Mouse (Mus musculus) forebrain, postnatal 0 days (tissue): Measurements from ENCODE around the gene Adamts9. TPM values are rescaled to one million over a fixed set of nuclear protein-coding genes. Genes with fewer than 3 reads are reported as not detected.

ENCODE experiments used
- ATAC-seq: fragments of 200-750 bp; cut with Nextera tagmentation; 2 replicates; pipeline ENCODE4 v1.8.0; 2017; ENCODE audit warnings: mild to moderate bottlenecking, moderate library complexity
- DNase-seq: peaks from one replicate; pipeline ENCODE4 v3.0.0-alpha.2; 2015
- H3K27ac ChIP-seq: fragments of 300-500 bp; sonication (generic); 2 replicates; pipeline ENCODE4 v1.5.1; 2014; ENCODE audit warnings: low read depth, mild to moderate bottlenecking, antibody characterized with exemption, low read length, moderate library complexity, mixed read lengths
- H3K27me3 ChIP-seq: fragments of 300-500 bp; sonication (generic); 2 replicates; pipeline ENCODE4 v1.6.1; 2014; ENCODE audit warnings: mild to moderate bottlenecking, low read length, mixed read lengths; ENCODE audit not compliant: insufficient read depth
- H3K36me3 ChIP-seq: fragments of 300-500 bp; sonication (generic); 2 replicates; pipeline ENCODE4 v1.6.1; 2014; ENCODE audit warnings: mild to moderate bottlenecking, moderate library complexity; ENCODE audit not compliant: insufficient read depth
- H3K4me1 ChIP-seq: fragments of 300-500 bp; sonication (generic); 2 replicates; pipeline ENCODE4 v1.6.1; 2014; ENCODE audit warnings: antibody characterized with exemption; ENCODE audit not compliant: insufficient read depth
- H3K4me2 ChIP-seq: fragments of 300-500 bp; sonication (generic); 2 replicates; pipeline ENCODE4 v1.6.1; 2014; ENCODE audit warnings: low read depth, mild to moderate bottlenecking, moderate library complexity
- H3K4me3 ChIP-seq: fragments of 300-500 bp; sonication (generic); 2 replicates; pipeline ENCODE4 v1.5.1; 2014; ENCODE audit warnings: low read depth, low read length, mixed read lengths
- H3K9ac ChIP-seq: fragments of 300-500 bp; sonication (generic); 2 replicates; pipeline ENCODE4 v1.6.1; 2014; ENCODE audit warnings: mild to moderate bottlenecking
- H3K9me3 ChIP-seq: fragments of 300-500 bp; sonication (generic); 2 replicates; pipeline ENCODE4 v1.6.1; 2016; ENCODE audit warnings: low read length
- CTCF ChIP-seq: sonication (generic); IDR thresholded peaks from 2 replicates; pipeline ENCODE4 v1.5.1; 2016; ENCODE audit warnings: antibody characterized with exemption, control low read depth, low read depth
- WGBS: fragments of 180-500 bp; shearing (Covaris S2); extraction: QIAGEN DNeasy Blood & Tissue Kit; methylation state at CpG from one replicate; pipeline ENCODE4 v1.1.7; 2014; 5-methylcytosine and 5-hydroxymethylcytosine counted together
- polyA plus RNA-seq: library from polyadenylated mRNA; unstranded; fragments of >200 nt; fragmentation: Nextera tagmentation; extraction: Ambion mirVana; gene quantifications from 2 replicates; pipeline ENCODE4 v1.2.1, GENCODE M21; 2015
- total RNA-seq: library from RNA; depleted of rRNA; stranded (reverse); fragments of >200 nt; gene quantifications from 2 replicates; pipeline ENCODE4 v1.2.3, GENCODE M21; 2014; rRNA removed

Adamts9 gene
- total and polyA plus RNA-seq, 2 experiments from 2014 or later: 0.62 to 7.3 TPM

GRCm38 (mm10) chr6:92733651-92734050, 209.6 kb downstream of the Adamts9 start:
- no peaks in the 10 kb centered on the region for H3K27me3 ChIP-seq
- no peaks in the 10 kb centered on the region for H3K36me3 ChIP-seq
- no peak overlapping the region for H3K4me2 ChIP-seq
- no peak overlapping the region for H3K27ac ChIP-seq
- DNase-seq (no peak), ATAC-seq (no peak)
- TF ChIP-seq CTCF: no peak
- no peaks in the 10 kb centered on the region for H3K9me3 ChIP-seq
- peaks cover under 1% of the 10 kb centered on the region; the same call in 1 of the 2 replicates for H3K4me1 ChIP-seq
- no peak overlapping the region for H3K9ac ChIP-seq
- no peak overlapping the region for H3K4me3 ChIP-seq

- H3K4me2 ChIP-seq: 0 out of 2 replicates have a peak overlapping the region, but pooled peaks have one; percentile 24
- no peaks in the 10 kb centered on the region for H3K9me3 ChIP-seq
- no peaks in the 10 kb centered on the region for H3K27me3 ChIP-seq
- no peak overlapping the region for H3K4me3 ChIP-seq
- ATAC-seq: peak; percentile 56
- H3K27ac ChIP-seq: peak overlapping the region; percentile 83
- H3K36me3 ChIP-seq: no peaks in the 10 kb centered on the region
- DNase-seq: peak; percentile 49
- H3K9ac ChIP-seq: no peak overlapping the region
- peaks cover 23% of the 10 kb centered on the region for H3K4me1 ChIP-seq
- TF ChIP-seq CTCF: no peak
- 26% methylated on average over 7 of the region's 7 CpGs for WGBS
Observed at GRCm38 (mm10) chr6:92728514-92728913, 214.8 kb downstream of the Adamts9 start.

DNA sequence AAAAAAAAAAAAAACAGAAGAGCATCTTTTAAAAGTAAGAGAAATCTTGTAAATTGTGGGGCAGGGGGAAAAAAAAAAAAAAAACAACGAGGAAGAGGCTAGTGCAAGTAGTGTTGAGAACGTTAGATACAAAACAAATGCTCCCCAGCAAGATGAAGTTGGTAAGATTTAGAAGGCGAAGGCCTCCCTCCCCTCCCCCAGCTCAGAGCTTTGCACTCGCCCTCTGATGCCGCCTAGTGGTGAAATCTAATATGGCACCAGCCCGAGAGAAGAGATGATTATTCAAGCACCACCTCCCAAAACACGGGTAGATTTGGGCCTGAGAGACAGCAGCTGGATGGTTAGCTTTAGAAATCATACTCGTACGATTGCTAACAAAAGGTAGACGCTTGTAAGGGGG, 215.2 kb downstream of the Adamts9 start:
- peak; percentile 81 for ATAC-seq

GRCm38 (mm10) chr6:92727351-92727986, 215.8 kb downstream of the Adamts9 start:
- Histone ChIP-seq H3K4me2 (no peak overlapping the region), H3K4me3 (no peak overlapping the region), H3K9me3 (no peaks in the 10 kb centered on the region), H3K4me1 (peaks cover 23% of the 10 kb centered on the region), H3K27ac (peak overlapping the region; percentile 51), H3K27me3 (no peaks in the 10 kb centered on the region), H3K9ac (no peak overlapping the region), H3K36me3 (no peaks in the 10 kb centered on the region)
- WGBS: 17% methylated on average over 7 of the region's 7 CpGs
- ATAC-seq: peak; percentile 47; the same call in 1 of the 2 replicates
- peak; percentile 61 for DNase-seq
- TF ChIP-seq CTCF: no peak

More for the DNA sequence above, 215.2 kb downstream of the Adamts9 start:
- Histone ChIP-seq H3K27me3 (no peaks in the 10 kb centered on the region), H3K4me3 (no peak overlapping the region), H3K4me1 (peaks cover 23% of the 10 kb centered on the region), H3K9ac (no peak overlapping the region), H3K4me2 (0 out of 2 replicates have a peak overlapping the region, but pooled peaks have one; percentile 24), H3K27ac (peak overlapping the region; percentile 83), H3K9me3 (no peaks in the 10 kb centered on the region), H3K36me3 (no peaks in the 10 kb centered on the region)
- WGBS: 2% methylated on average over 10 of the region's 10 CpGs
- peak; percentile 97 for TF ChIP-seq CTCF
- DNase-seq: peak; percentile 94

DNA sequence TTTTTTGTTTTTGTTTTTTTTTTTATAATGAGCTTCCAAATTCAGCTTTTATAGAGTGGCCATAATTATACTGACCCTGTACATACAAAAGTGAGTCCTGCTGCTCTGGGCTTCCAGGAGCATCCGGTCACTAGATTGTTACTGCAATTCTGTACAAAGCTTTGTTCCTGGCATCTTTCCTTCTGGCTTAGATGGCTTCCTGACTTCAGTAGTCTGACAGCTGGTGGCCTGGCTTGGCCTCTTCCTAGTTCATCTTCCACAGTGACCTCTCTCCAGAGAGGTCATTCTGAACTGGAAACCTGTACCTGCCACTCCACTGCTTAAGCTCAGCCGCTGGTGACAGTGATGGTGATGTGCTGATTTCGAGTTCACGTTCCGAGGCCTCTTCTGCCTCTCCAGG, 217.2 kb downstream of the Adamts9 start:
- Histone ChIP-seq H3K9me3 (no peaks in the 10 kb centered on the region), H3K27ac (no peak overlapping the region), H3K4me1 (peaks cover 23% of the 10 kb centered on the region), H3K4me2 (no peak overlapping the region), H3K4me3 (no peak overlapping the region), H3K27me3 (no peaks in the 10 kb centered on the region), H3K9ac (no peak overlapping the region), H3K36me3 (no peaks in the 10 kb centered on the region)
- TF ChIP-seq CTCF: no peak
- WGBS: 82% methylated on average over 5 of the region's 5 CpGs
- ATAC-seq (no peak), DNase-seq (no peak)

GRCm38 (mm10) chr6:92724394-92724793, 218.9 kb downstream of the Adamts9 start:
- H3K27me3 ChIP-seq: no peaks in the 10 kb centered on the region
- no peak overlapping the region for H3K4me2 ChIP-seq
- no peaks in the 10 kb centered on the region for H3K9me3 ChIP-seq
- DNase-seq: peak; percentile 27
- H3K4me3 ChIP-seq: no peak overlapping the region
- no peak overlapping the region for H3K9ac ChIP-seq
- H3K4me1 ChIP-seq: peaks cover 23% of the 10 kb centered on the region
- no peaks in the 10 kb centered on the region for H3K36me3 ChIP-seq
- ATAC-seq: peak; percentile 69; the same call in 1 of the 2 replicates
- H3K27ac ChIP-seq: peak overlapping the region; percentile 47
- TF ChIP-seq CTCF: no peak
- WGBS: 38% methylated on average over 2 of the region's 2 CpGs

Other genes starting within 250 kb of the Adamts9 start
- 28.0 and 29.4 TPM in 2 replicates for gene Prickle2, start 237.3 kb downstream of the Adamts9 start, total RNA-seq
- 6.2 and 8.4 TPM in 2 replicates for gene Prickle2, start 237.3 kb downstream of the Adamts9 start, polyA plus RNA-seq
- gene A730049H05Rik, start 127.0 kb downstream of the Adamts9 start, total RNA-seq: 0.08 and 0.57 TPM in 2 replicates
- 0.35 and 0.38 TPM in 2 replicates for gene A730049H05Rik, start 127.0 kb downstream of the Adamts9 start, polyA plus RNA-seq
- not detected in 2 replicates for gene Gm15737, start 74.1 kb downstream of the Adamts9 start, total RNA-seq
- gene Gm15737, start 74.1 kb downstream of the Adamts9 start, polyA plus RNA-seq: not detected in 2 replicates